Mouse (Mus musculus): ENCODE measurements around the gene Cdhr2.

Cdhr2 gene

GRCm38 (mm10) chr13:54701243-54701642, at the start of gene Cdhr2:
TSS of gene Cdhr2 (plus strand) at chr13:54701461.
- DNase-seq (ENCODE audit: low spot score): no peak

- DNase-seq (ENCODE audit: low spot score): no peak
These were observed 40.4 kb upstream of the Cdhr2 start for GRCm38 (mm10) chr13:54660877-54661276.

GRCm38 (mm10) chr13:54661358-54661757, 39.9 kb upstream of the Cdhr2 start:
- DNase-seq (ENCODE audit: low spot score): no peak

DNA sequence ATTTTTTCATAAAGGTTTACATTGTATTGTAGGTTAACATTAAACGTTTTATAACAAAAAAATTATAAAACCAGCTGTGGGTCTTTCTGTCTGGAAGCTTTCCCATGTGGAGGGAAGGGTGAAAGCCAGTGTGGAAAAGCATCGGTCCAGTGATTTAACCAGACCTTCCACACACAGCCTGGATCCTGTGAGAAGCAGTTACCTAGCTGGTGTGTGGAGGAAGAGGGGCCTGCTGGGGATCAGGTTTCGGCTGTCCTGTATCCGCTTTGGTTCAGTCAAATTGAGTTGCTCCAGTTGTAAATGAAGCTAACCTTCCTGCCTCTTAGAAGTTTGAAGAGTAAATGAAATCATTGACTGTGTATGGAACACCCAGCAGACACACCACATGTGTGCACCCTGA, 37.3 kb upstream of the Cdhr2 start:
- DNase-seq (ENCODE audit: low spot score): no peak

DNA sequence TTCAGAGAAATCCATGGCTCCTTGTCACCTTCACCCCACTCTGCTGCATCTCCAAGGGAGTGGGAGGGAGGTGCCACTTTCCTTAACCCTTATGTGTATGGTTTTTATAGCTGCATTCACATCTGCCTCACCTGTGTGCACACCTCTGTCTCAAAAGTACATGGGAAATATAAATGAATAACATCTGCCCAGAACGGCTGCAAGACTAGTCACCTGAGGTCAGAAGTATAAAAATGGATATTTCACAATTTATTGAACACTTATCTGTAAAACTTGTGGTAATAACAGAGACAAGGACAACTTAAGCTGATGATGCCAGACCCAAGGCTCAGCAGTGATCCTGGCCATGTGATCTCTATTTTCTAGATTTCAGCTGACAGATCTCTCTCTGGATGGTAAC, 36.8 kb upstream of the Cdhr2 start:
- no peak for DNase-seq (ENCODE audit: low spot score)

DNA sequence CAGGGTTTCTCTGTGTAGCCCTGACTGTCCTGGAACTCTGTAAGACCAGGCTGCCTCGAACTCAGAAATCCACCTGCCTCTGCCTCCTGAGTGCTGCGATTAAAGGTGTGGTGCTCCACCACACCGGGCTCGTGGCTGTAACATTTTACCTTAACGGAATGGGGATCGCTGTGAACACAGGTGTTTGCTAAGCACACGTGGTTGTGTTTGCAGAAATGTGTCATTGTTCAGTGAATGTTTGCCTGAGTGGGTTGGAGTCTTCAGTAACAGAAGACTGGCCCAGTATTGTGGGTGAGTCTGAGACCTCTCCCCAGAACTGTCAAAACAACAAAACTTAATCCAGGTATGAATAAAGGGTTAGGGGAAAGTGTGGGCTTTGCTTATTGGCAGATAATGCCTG, 36.2 kb upstream of the Cdhr2 start:
- no peak for DNase-seq (ENCODE audit: low spot score)

GRCm38 (mm10) chr13:54670491-54670890, 30.8 kb upstream of the Cdhr2 start:
- DNase-seq (ENCODE audit: low spot score): no peak

- DNase-seq (ENCODE audit: low spot score): no peak
These were observed 25.2 kb upstream of the Cdhr2 start for GRCm38 (mm10) chr13:54675895-54676590.

DNA sequence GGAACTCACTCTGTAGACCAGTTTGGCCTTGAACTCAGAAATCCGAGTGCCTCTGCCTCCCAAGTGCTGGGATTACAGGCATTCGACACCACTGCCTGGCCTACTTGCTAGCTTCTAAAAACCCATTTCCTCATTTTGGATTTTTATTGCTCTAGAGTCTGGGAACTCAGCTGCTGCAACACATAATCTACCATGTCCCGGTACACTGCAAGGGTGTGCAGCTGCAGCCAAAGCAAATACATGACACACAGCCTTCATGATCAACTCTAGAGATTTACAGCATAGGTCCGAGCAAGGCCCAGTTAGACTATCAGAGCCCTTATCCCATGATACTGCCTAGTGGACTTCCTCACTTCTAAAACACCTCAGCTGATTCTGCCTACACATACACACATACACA, 23.0 kb upstream of the Cdhr2 start:
- DNase-seq (ENCODE audit: low spot score): no peak

GRCm38 (mm10) chr13:54680184-54680853, 20.9 kb upstream of the Cdhr2 start:
- DNase-seq (ENCODE audit: low spot score): no peak

- DNase-seq (ENCODE audit: low spot score): no peak
These were observed 20.0 kb upstream of the Cdhr2 start for GRCm38 (mm10) chr13:54681291-54681690.

GRCm38 (mm10) chr13:54683301-54683700, 18.0 kb upstream of the Cdhr2 start:
- DNase-seq (ENCODE audit: low spot score): no peak

DNA sequence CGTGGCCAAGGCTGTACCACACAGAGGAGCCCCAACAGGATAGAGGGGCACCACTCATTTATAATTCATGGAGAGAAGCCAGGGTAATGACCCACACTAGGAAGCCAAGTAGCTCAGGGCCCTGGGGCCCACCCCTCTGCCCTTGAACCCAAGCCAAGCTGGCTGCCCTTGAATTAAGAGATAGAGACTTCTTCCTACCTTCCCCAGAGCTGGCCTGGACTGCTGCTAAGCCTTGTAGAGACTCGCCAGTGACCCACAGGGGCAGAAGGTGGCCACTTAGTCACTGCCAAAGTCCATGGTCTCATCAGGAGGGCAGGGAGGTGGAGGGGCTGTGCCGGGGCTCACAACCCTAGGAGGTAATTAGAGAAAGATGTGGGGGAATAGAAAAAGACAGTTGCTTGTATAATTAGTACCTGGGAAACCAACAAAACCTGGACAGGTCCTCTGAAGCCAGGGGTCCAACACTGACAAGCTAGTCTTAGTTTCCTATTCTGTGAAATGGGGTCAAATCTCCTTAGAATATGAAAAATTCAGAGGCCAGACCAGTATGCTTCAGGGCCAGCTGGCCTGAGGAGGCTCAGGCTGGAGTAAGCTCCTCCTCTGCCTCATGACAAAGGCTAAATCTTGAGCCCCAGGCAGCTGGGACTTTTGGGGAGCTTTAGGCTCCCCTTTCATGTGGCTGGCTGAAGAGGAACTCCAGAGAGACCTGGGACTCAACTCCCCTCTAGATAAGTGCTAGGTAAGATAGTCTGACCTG, 16.9 kb upstream of the Cdhr2 start:
- no peak for DNase-seq (ENCODE audit: low spot score)

- DNase-seq (ENCODE audit: low spot score): no peak
These were observed 16.1 kb upstream of the Cdhr2 start for GRCm38 (mm10) chr13:54685174-54685573.

DNA sequence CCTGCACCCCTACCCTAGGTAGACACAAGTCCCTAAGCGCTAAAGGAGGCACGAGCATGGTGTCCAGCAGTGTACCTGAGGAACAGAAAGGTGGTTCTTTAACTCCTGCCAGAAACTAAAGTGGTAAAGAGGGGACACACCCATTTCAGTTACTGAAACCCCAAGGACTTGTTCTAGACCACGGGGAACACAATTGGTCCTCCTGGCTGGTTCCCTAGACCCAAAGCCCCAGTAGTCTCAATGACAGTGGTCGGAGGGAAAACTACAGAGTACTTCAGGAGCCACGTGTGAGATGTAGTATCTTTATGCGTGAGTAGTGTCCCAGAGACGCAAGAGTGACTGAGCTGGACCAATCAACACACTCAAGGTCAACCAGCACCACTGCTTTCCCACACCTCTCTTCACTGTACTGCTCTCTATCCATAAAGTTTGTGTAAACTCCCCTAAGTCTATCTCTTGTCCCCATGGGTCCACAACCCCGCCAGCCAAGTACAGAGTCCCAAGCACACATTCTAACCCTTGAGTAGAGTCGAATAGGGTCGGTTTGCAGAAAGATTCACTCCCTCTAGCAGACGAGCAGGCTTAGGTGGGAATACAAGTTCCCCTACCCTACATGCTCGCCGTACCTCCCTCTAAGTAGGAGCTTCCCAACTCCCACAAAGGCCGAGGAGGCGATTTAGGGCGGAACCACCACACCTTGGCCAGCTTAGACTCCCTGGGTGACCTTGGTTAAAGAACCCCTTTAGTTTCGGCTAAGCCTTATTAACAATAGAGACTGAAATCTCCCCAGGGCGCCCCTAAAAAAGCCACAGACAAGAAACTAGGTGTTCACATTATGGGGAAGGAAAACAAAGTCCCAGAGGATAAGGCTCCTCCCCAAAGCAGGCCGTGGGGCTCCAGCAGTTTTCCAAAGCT, 14.9 kb upstream of the Cdhr2 start:
- no peak for DNase-seq (ENCODE audit: low spot score)

DNA sequence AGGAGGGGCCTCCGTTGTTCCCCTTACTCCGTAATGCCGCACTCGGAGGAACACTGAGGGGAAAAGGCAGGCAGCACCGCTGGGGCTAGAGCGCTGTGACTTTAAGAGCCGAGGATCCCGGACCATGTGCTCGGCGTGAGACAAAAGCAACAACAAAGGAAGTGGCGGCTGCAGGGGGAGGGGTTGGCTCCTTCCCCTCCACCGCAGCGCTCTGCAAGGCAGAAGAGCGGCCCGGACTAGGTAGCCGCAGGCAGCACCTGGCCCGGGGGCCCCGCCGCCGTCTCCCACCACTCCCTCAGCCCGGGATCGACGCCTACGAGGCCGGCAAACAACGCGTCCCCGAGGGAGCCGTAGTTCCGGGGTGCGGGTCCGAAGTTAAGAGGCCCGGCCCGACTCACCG, 14.2 kb upstream of the Cdhr2 start:
- peak; percentile 65 for DNase-seq (ENCODE audit: low spot score)

GRCm38 (mm10) chr13:54687575-54688424, 13.5 kb upstream of the Cdhr2 start:
- peak; percentile 92 for DNase-seq (ENCODE audit: low spot score)

DNA sequence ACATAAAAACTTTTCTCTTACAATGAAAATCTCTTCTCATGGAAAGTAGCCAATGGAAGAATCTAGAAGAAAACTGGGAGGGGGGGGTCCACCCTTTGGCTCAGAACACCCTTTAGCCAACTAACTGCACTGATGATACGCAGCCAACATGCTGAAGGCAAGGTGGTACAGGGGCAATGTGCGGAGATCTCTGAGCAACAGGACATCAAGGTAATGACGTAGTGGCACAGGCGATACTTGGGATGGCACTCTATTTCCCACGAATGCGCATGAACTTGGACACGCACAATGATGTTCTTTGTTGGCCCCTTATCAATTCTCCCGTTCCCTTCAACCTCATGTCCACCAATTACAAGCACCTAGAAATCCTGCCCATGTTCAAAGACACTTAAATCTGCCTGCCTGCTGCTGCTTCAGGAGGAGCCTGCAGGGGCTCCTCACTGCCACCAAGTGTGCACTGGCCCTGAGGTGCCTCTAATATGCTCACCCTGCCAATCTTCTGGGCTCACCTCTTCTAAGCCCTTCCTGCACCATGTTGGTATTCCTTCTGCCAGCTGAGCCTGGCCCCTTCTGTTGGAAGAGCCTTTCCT, 11.0 kb upstream of the Cdhr2 start:
- no peak for DNase-seq (ENCODE audit: low spot score)

DNA sequence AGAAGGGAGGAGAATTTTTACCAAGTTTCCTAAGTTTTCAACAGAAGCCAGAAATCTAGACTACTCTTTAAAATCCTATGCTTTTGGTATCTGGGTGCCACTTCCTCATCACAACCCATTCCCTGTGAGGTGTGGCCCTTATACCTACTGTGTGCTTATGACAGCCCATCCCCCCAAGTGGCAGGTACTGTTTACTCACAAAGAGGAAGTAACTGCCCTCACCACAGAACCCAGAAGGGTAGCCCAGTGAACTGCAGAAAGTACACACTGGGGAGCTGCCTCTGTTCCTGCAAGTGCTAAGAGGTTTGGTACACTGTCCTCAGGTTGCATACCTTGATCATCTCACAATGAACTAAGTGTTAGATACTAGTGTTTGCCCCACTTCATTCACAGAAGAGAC, 9.5 kb upstream of the Cdhr2 start:
- DNase-seq (ENCODE audit: low spot score): no peak

GRCm38 (mm10) chr13:54692711-54693557, 8.3 kb upstream of the Cdhr2 start:
- DNase-seq (ENCODE audit: low spot score): no peak

Measured in ovary, postnatal 10 days (tissue).